Mouse (Mus musculus): ENCODE results near the gene Nop53. TPM values are rescaled to one million over a fixed set of nuclear protein-coding genes. Genes with fewer than 3 reads are reported as not detected.

Nop53 gene
- polyA plus RNA-seq, 1 experiment from 2014 or later: 140 TPM

Other genes with a start within 250 kb of the Nop53 start
- gene Obox5, start 195.9 kb downstream of the Nop53 start, polyA plus RNA-seq (2015; fragmentation: Nextera tagmentation; extraction: Ambion mirVana): not detected in 2 replicates
- gene Obox6, start 106.4 kb downstream of the Nop53 start, polyA plus RNA-seq (2015; fragmentation: Nextera tagmentation; extraction: Ambion mirVana): not detected in 2 replicates
- gene Crx, start 66.1 kb downstream of the Nop53 start, polyA plus RNA-seq (2015; fragmentation: Nextera tagmentation; extraction: Ambion mirVana): 0.10 and 0.43 TPM in 2 replicates
- gene Crxos, start 63.5 kb downstream of the Nop53 start, polyA plus RNA-seq (2015; fragmentation: Nextera tagmentation; extraction: Ambion mirVana): 0.34 and 0.81 TPM in 2 replicates
- 1,286 and 1,320 TPM in 2 replicates for gene Selenow, start 23.7 kb downstream of the Nop53 start, polyA plus RNA-seq (2015; fragmentation: Nextera tagmentation; extraction: Ambion mirVana)
- 3.3 and 4.7 TPM in 2 replicates for gene Ehd2, start 21.5 kb upstream of the Nop53 start, polyA plus RNA-seq (2015; fragmentation: Nextera tagmentation; extraction: Ambion mirVana)
- gene Bicra, start 101.8 kb upstream of the Nop53 start, polyA plus RNA-seq (2015; fragmentation: Nextera tagmentation; extraction: Ambion mirVana): 7.9 and 10.2 TPM in 2 replicates
- gene Zfp541, start 115.7 kb upstream of the Nop53 start, polyA plus RNA-seq (2015; fragmentation: Nextera tagmentation; extraction: Ambion mirVana): not detected in 2 replicates
- gene Napa, start 152.4 kb upstream of the Nop53 start, polyA plus RNA-seq (2015; fragmentation: Nextera tagmentation; extraction: Ambion mirVana): 196 and 203 TPM in 2 replicates
- gene Kptn, start 173.8 kb upstream of the Nop53 start, polyA plus RNA-seq (2015; fragmentation: Nextera tagmentation; extraction: Ambion mirVana): 39.6 and 41.2 TPM in 2 replicates
- gene Slc8a2, start 183.8 kb upstream of the Nop53 start, polyA plus RNA-seq (2015; fragmentation: Nextera tagmentation; extraction: Ambion mirVana): 0.66 and 1.1 TPM in 2 replicates
- 158 and 160 TPM in 2 replicates for gene Meis3, start 229.0 kb upstream of the Nop53 start, polyA plus RNA-seq (2015; fragmentation: Nextera tagmentation; extraction: Ambion mirVana)

Measured in midbrain, embryonic 13.5 days (tissue).